Mouse (Mus musculus): ENCODE measurements at regions not wholly inside any gene's neighbourhood (a gene's known extent, or its start where the extent isn't known, plus 50 kb on each side); places are given as distances from the start of the nearest gene placed in this dataset.

GRCm38 (mm10) chrX:49387439-49387838 lies 76.3 kb upstream of the Arhgap36 start:
- Histone ChIP-seq H3K4me1 (ENCODE audit: control insufficient read depth, insufficient read depth, low read length) (no peaks in the 10 kb centered on the region), H3K27me3 (ENCODE audit: control insufficient read depth, insufficient read depth, low read length) (no peaks in the 10 kb centered on the region), H3K27ac (ENCODE audit: insufficient read depth, low read length) (no peak overlapping the region), H3K4me3 (replicated peaks; ENCODE audit: insufficient read depth, low read depth, low read length) (no peak overlapping the region)
- DNase-seq, result no peak
- 62% methylated on average over 7 of the region's 7 CpGs for WGBS
- TF ChIP-seq CTCF (IDR thresholded peaks at IDR 0.05; ENCODE audit: borderline replicate concordance, insufficient read depth, low read depth, low read length) (no peak), POLR2A (IDR thresholded peaks at IDR 0.05; ENCODE audit: borderline replicate concordance, insufficient read depth, low read length) (no peak)

- no peak for TF ChIP-seq POLR2A (IDR thresholded peaks at IDR 0.05; ENCODE audit: borderline replicate concordance, insufficient read depth, low read length)
- TF ChIP-seq CTCF (IDR thresholded peaks at IDR 0.05; ENCODE audit: borderline replicate concordance, insufficient read depth, low read depth, low read length), result no peak
- Histone ChIP-seq H3K4me3 (replicated peaks; ENCODE audit: insufficient read depth, low read depth, low read length) (no peak overlapping the region), H3K4me1 (ENCODE audit: control insufficient read depth, insufficient read depth, low read length) (no peaks in the 10 kb centered on the region), H3K27me3 (ENCODE audit: control insufficient read depth, insufficient read depth, low read length) (no peaks in the 10 kb centered on the region), H3K27ac (ENCODE audit: insufficient read depth, low read length) (no peak overlapping the region)
- peak; percentile 0 to 13 for DNase-seq
- WGBS, result 17% methylated on average over 8 of the region's 8 CpGs
Observed at GRCm38 (mm10) chrX:49377067-49377466, 86.7 kb upstream of the Arhgap36 start.

- H3K4me1 ChIP-seq (ENCODE audit: control insufficient read depth, insufficient read depth, low read length), result no peaks in the 10 kb centered on the region; the same call in 1 of the 2 replicates
- H3K27ac ChIP-seq (ENCODE audit: insufficient read depth, low read length), result no peak overlapping the region
- no peaks in the 10 kb centered on the region for H3K27me3 ChIP-seq (ENCODE audit: control insufficient read depth, insufficient read depth, low read length)
- H3K4me3 ChIP-seq (replicated peaks; ENCODE audit: insufficient read depth, low read depth, low read length), result no peak overlapping the region
- no peak for TF ChIP-seq CTCF (IDR thresholded peaks at IDR 0.05; ENCODE audit: borderline replicate concordance, insufficient read depth, low read depth, low read length)
- no peak for TF ChIP-seq POLR2A (IDR thresholded peaks at IDR 0.05; ENCODE audit: borderline replicate concordance, insufficient read depth, low read length)
- WGBS, result 21% methylated on average over 2 of the region's 2 CpGs
- DNase-seq, result no peak
Observed at GRCm38 (mm10) chrX:49370384-49370783, 82.3 kb upstream of the Enox2 start.

GRCm38 (mm10) chrX:49369404-49369803 lies 81.3 kb upstream of the Enox2 start:
- H3K4me3 ChIP-seq (replicated peaks; ENCODE audit: insufficient read depth, low read depth, low read length), result no peak overlapping the region
- WGBS, result 66% methylated on average over 9 of the region's 9 CpGs
- no peaks in the 10 kb centered on the region; the same call in 1 of the 2 replicates for H3K4me1 ChIP-seq (ENCODE audit: control insufficient read depth, insufficient read depth, low read length)
- H3K27me3 ChIP-seq (ENCODE audit: control insufficient read depth, insufficient read depth, low read length), result no peaks in the 10 kb centered on the region
- DNase-seq, result no peak
- TF ChIP-seq CTCF (IDR thresholded peaks at IDR 0.05; ENCODE audit: borderline replicate concordance, insufficient read depth, low read depth, low read length) (no peak), POLR2A (IDR thresholded peaks at IDR 0.05; ENCODE audit: borderline replicate concordance, insufficient read depth, low read length) (no peak)
- no peak overlapping the region for H3K27ac ChIP-seq (ENCODE audit: insufficient read depth, low read length)

GRCm38 (mm10) chrX:49346451-49346850 lies 58.4 kb upstream of the Enox2 start:
- Histone ChIP-seq H3K27me3 (ENCODE audit: control insufficient read depth, insufficient read depth, low read length) (no peaks in the 10 kb centered on the region), H3K4me3 (replicated peaks; ENCODE audit: insufficient read depth, low read depth, low read length) (no peak overlapping the region), H3K27ac (ENCODE audit: insufficient read depth, low read length) (no peak overlapping the region), H3K4me1 (ENCODE audit: control insufficient read depth, insufficient read depth, low read length) (no peaks in the 10 kb centered on the region)
- TF ChIP-seq POLR2A (IDR thresholded peaks at IDR 0.05; ENCODE audit: borderline replicate concordance, insufficient read depth, low read length) (no peak), CTCF (IDR thresholded peaks at IDR 0.05; ENCODE audit: borderline replicate concordance, insufficient read depth, low read depth, low read length) (0 out of 2 replicates have a peak, but pooled peaks have one; percentile 8)
- no peak for DNase-seq
